Mouse (Mus musculus): ENCODE results near the gene St6galnac6.

St6galnac6 gene
- long read RNA-seq, experiment 1, partial matches to known transcripts, result 1 of 8 reads
- long read RNA-seq, experiment 1, other reads (novel, unspliced or antisense), result 4 of 8 reads
- long read RNA-seq, experiment 2, partial matches to known transcripts, result 1 of 4 reads
- long read RNA-seq, experiment 2, other reads (novel, unspliced or antisense), result 3 of 4 reads

DNA sequence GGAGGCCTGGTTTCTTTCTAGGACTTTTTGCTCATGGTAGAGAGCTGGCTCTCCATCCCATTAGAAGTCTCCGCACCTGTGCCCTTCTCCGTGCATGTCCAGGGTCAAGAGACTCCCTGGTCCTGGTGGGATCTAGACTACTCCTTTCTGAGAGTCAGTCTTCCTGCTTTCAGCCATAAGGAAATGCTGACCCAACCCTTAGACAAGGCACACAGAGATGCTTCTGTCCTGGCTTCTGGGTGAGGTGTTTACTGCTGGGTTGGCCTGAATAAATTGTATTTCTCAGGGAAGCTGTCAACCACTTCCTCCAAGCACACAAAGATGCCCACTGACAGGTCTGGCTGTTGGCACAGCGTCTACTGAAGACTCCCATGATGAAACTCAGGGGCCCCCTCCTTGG is at the start of gene St6galnac6:
Gene St6galnac6, plus strand, starts transcription at position 301 of the 400 bp plus-strand sequence.
- intact Hi-C loops (cut with DNase I), result no loop called here

- intact Hi-C loops (cut with DNase I), result loop anchor here (5.0 kb wide), 1 partner anchor 52 kb away; no protein-coding TSS in a partner anchor
These were observed 49.7 kb upstream of the St6galnac6 start for GRCm38 (mm10) chr2:32549764-32550163.

DNA sequence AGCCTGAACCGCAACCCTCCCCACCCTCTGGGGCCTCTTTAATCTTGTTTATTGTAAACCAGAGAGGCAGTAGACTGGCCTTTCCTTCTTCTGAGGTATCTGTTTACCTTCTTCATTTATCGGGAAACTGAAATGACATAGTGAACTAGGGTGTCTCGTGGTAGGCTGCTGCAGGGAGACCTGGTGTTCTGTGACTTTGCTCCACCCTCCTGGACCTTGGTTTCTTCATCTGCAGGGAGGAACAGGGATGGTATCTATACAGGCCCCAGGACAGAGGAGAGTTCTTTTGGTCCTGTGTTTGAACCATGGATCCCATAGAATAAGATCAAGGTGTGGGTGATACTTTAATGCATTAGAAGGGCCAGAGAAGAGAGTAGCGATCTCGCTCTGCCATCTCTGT is 48.3 kb upstream of the St6galnac6 start:
- intact Hi-C loops (cut with DNase I), result loop anchor here (5.0 kb wide), 1 partner anchor 54 kb away; no protein-coding TSS in a partner anchor

GRCm38 (mm10) chr2:32553592-32554148 is 45.8 kb upstream of the St6galnac6 start:
- intact Hi-C loops (cut with DNase I), result loop anchor here (5.0 kb wide), 1 partner anchor 56 kb away; no protein-coding TSS in a partner anchor

DNA sequence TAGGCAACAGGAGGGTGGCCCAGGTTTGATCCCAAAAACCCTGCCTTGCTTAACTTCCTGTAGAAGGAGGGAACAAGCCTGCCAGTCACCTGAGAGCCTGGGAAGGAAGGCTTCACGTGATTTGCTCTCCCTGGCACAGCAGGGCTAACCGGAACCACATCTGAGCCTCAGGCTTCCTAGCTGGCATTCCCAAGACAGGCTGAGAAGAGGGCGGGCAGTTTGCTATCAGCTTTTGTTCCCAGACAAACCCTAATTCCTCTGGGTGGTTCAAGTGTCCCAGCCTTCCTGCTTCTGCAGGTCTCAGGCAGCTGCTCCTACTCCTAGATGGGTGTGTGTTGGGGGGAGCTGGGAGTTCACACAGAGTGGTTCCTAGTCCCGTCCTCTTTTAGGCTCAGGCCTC is 44.0 kb upstream of the St6galnac6 start:
- intact Hi-C loops (cut with DNase I), result no loop called here

DNA sequence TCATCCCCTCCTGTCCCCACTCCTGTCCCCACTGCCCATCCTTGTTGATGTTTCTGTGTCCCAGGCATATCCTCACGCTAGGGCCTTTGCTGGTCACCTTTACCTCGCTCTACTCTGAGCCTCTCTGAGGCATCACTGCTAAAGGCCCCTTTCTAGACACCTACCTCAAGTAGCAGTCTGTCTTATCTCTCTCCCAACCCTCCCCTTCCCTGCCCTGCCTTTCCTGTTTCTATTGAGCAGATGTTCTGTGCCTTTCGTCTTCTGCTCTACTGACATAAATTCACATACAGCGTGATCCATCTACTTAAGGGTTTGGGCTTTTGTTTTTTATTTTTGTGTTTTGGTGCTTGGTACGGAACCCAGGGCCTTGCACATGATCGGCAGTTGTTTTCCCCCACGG is 43.5 kb upstream of the St6galnac6 start:
- intact Hi-C loops (cut with DNase I), result no loop called here

DNA sequence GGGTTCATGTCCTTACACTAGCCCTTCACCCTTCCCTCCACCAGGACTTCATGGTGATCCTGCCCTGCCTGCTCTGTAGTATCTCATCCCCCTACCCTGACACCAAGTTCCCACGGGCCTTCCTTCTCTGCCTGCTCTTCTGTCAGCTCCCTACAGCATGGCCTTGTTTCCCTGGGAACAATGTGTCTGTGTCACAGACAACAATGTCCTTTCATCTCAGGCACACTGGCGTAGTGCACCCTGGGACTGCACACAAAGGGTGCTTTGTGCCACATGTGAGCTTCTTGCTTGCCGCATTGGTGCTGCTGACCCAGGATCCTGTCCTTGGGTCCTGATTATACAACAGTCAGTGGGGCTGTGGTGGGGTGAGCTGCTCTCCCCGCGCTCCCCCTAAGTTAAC is 39.9 kb upstream of the St6galnac6 start:
- intact Hi-C loops (cut with DNase I), result no loop called here

GRCm38 (mm10) chr2:32566536-32567063 is 32.9 kb upstream of the St6galnac6 start:
- intact Hi-C loops (cut with DNase I), result loop anchor here (1.0 to 5.0 kb wide), 2 partner anchors 78 to 164 kb away; no protein-coding TSS in a partner anchor

DNA sequence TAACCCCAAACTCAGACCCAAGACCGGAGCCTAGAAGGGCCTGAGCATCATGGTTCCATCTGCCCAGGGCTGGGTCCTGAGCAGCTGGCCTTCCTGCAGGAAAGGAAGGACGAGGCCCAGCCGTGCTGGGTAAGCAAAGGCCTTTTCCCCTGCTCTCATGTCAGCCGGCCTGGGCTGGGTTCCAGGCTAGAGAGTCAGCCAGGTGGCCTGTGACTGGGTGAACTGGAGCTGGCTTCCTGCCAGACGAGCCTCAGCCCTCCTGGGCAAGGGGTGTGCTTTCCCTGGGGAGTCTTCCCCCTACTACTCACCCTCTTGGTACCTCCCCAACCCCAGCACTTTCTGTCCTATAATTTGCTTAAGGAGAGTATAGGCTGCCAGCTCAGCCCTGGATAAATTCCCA is 31.4 kb upstream of the St6galnac6 start:
- intact Hi-C loops (cut with DNase I), result loop anchor here (5.0 kb wide), 1 partner anchor 166 kb away; no protein-coding TSS in a partner anchor

- intact Hi-C loops (cut with DNase I), result loop anchor here (5.0 kb wide), 1 partner anchor 167 kb away; no protein-coding TSS in a partner anchor
These were observed 30.6 kb upstream of the St6galnac6 start for GRCm38 (mm10) chr2:32568941-32569340.

DNA sequence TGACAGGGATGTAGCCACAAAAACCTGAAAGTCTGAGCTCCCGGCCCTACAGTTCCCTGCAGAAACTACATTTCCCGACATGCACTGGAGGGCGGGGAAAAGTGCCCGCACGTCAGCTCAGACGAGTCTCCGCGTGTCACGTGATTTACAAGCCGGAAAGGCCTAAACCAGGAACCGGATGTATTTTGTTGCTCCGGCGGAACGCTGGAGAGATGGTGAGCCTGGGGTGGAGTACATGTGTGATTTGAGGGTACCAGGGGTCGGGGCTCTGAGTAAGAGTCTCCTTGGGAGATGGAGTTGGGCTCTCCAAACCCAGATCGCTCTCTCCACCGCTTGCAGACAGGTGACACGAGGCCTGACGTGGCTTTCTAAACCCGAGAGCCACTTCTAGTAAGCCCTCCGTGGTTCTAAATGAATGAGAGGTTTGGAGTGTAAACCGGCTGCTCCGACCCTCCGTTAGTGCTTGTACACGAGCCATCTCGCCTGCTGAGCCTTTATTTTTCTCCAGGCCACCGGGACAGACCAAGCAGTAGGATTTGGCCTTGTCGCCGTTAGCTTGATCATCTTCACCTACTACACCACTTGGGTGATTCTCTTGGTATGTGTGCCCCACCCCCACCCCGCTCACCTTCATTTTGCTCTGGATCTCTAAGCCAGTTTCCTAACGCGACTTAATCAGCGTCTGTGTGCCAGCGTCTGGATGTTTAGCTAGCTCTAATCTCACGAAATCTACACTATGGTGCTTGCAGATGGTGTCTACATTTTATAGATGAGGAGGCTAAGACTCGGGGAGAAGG is 28.6 kb upstream of the St6galnac6 start, which contains the start of gene Dpm2:
Gene Dpm2, plus strand, starts transcription at position 161 of the 797 bp plus-strand sequence.
- intact Hi-C loops (cut with DNase I), result no loop called here

DNA sequence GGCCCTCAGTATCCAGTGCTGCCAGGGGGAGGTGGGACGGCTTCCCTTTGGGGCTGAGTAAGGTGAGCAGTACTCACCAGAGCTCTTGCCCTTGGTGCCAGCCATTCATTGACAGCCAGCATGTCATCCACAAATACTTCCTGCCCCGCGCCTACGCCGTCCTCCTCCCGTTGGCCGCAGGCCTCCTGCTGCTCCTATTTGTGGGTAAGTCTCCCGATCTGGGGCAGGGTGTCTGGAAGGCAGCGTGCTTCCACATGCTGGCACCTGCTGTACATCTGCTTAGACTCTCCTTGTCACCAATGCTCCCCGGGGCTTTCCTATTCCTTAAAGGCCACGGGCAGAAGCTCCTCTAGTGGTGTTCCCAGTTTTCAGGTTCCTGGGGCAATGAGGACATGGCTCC is 27.3 kb upstream of the St6galnac6 start:
- intact Hi-C loops (cut with DNase I), result no loop called here

DNA sequence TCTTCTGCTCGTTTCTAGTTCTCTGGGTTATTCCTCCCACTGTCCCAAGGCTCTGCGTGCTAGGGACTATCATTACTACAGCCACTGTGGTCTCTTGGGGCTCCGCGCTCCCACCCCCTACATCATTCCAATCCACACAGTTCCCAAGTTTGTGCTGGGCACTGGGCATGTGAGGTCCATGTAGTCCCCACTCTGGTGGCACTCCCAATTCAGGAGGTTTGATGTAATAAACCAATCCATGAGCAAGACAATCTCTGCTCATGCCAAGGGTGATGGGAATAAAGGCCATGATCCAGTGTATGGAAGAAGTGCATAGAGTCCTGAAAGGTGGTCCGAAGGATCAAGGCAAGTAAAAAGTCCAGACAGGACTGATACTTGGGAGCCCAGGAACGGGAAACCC is 25.0 kb upstream of the St6galnac6 start, which contains the start of gene Pip5kl1:
Gene Pip5kl1, plus strand, starts transcription at position 301 of the 400 bp plus-strand sequence.
- intact Hi-C loops (cut with DNase I), result no loop called here

DNA sequence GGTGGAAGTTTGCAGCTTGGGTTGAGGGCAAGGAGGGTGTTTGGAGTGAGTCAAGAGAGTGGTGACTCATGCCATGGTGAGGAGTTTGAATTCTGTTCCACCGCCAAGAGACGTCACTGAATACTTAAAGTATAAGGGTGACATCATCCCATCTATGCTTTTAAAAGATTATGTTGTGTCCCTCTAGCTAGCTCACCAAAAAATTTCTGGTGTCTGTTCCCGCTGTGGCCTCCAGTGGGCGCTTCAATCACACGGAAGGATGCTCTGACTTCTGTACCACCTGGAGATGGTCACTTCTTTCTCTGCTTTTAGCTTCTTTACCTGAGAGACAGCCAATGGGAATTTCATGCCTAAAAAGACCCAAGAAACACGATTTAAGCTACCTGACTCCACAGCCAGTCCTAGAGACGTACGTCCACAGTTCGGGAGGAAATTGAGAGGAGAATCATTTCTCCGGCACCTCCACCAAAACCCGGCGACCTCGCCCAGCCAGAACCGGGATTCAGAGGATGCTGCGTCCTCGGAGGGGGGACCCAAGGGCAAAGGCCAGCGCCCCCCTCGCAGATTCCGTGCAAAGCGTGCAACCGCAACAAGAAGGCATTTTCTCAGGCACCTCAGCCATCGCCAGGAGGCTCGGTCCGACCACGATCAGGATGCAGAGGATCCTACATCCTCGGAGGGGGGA is 24.5 kb upstream of the St6galnac6 start:
- intact Hi-C loops (cut with DNase I), result loop anchor here (5.0 kb wide), 1 partner anchor 37 kb away; no protein-coding TSS in a partner anchor

- intact Hi-C loops (cut with DNase I), result loop anchor here (5.0 kb wide), 1 partner anchor 37 kb away; no protein-coding TSS in a partner anchor
These were observed 23.8 kb upstream of the St6galnac6 start, which contains the start of gene 9430097D07Rik for GRCm38 (mm10) chr2:32575586-32576160. TSS of gene 9430097D07Rik (minus strand) at chr2:32575684.

DNA sequence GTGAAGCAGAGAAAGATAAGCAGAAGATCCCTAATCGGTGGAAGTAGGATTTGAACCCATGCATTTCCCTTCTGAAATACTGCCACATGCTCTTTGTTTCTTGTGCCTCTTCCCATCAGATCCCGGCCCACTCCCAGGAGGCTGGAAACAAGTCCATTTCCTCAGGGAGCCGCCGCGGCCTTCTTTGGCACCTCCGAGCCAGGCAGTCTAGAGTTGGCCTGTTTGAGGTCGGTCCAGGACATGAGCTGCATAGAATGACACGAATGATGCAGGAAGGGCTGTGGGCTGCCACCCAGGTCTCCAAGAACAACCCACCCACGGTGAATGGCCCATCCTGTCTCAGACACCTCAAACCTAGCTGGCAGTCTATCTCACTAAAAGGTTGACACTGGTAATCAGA is 23.0 kb upstream of the St6galnac6 start:
- intact Hi-C loops (cut with DNase I), result loop anchor here (5.0 kb wide), 1 partner anchor 36 kb away; no protein-coding TSS in a partner anchor

- intact Hi-C loops (cut with DNase I), result loop anchor here (5.0 kb wide), 1 partner anchor 34 kb away; no protein-coding TSS in a partner anchor
These were observed 21.1 kb upstream of the St6galnac6 start for GRCm38 (mm10) chr2:32578146-32579046.

DNA sequence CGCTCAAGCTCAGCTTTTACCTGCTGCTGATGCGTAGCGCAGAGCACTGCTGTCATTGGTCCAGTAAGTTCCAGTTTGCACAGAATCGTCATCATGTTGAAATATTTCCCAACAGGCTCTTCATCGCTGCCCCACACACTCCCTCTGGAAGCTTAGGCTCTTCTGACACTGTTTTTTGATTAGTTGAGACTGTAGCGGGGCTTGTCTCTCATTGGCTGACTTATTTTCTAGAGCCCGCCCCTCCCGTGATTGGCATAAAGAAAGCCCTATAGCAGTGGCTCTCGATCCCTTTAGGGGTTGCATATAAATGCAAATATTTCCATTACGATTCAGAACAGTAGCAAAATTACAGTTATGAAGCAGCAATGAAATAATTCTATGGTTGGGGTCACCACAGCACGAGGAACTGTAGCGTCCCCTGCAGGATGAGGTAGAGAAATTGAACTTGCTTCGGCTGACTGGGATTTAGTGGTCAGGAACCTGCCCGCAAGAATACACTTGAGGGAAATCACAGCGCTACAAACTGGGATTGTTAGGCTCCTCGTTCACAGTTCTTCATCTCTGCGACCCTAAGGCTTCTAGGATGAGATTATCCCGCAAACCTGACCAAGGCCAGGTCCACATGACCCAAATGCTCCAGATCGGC is 17.9 kb upstream of the St6galnac6 start:
- intact Hi-C loops (cut with DNase I), result loop anchor here (2.0 kb wide), 1 partner anchor 21 kb away; no protein-coding TSS in a partner anchor

Data from adrenal gland (tissue).